Mouse (Mus musculus) hindbrain, embryonic 16.5 days (tissue): ENCODE measurements around the gene Tnip2. TPM values are rescaled to one million over a fixed set of nuclear protein-coding genes. Genes with fewer than 3 reads are reported as not detected.

Source experiments
- ATAC-seq: fragments of 200-750 bp; cut with Nextera tagmentation; 2 replicates; pipeline ENCODE4 v1.8.0; 2017; ENCODE audit warnings: moderate TSS enrichment, moderate library complexity
- H3K27ac ChIP-seq: fragments of 300-500 bp; sonication (generic); 2 replicates; pipeline ENCODE4 v1.5.1; 2014; ENCODE audit warnings: low read depth, mild to moderate bottlenecking, control low read depth, low read length, moderate library complexity
- H3K27me3 ChIP-seq: fragments of 300-500 bp; sonication (generic); replicated peaks from 2 replicates; pipeline ENCODE4 v1.6.1; 2014; ENCODE audit warnings: low read length; ENCODE audit not compliant: control insufficient read depth, insufficient read depth
- H3K36me3 ChIP-seq: fragments of 300-500 bp; sonication (generic); 2 replicates; pipeline ENCODE4 v1.6.1; 2014; ENCODE audit warnings: mild to moderate bottlenecking, low read length, moderate library complexity, mixed read lengths; ENCODE audit not compliant: control insufficient read depth, insufficient read depth
- H3K4me1 ChIP-seq: fragments of 300-500 bp; sonication (generic); 2 replicates; pipeline ENCODE4 v1.6.1; 2014; ENCODE audit warnings: low read depth, low read length; ENCODE audit not compliant: control insufficient read depth, insufficient read depth
- H3K4me2 ChIP-seq: fragments of 300-500 bp; sonication (generic); 2 replicates; pipeline ENCODE4 v1.6.1; 2014; ENCODE audit warnings: mild to moderate bottlenecking, low read length, control low read depth, moderate library complexity
- H3K4me3 ChIP-seq: fragments of 300-500 bp; sonication (generic); 2 replicates; pipeline ENCODE4 v1.5.1; 2014; ENCODE audit warnings: mild to moderate bottlenecking, low read length, control low read depth, moderate library complexity
- H3K9ac ChIP-seq: fragments of 300-500 bp; sonication (generic); 2 replicates; pipeline ENCODE4 v1.6.1; 2014; ENCODE audit warnings: low read depth, mild to moderate bottlenecking, control low read depth, low read length, moderate library complexity
- H3K9me3 ChIP-seq: fragments of 300-500 bp; sonication (generic); 2 replicates; pipeline ENCODE4 v1.6.1; 2014; ENCODE audit warnings: mild to moderate bottlenecking, low read length, moderate library complexity; ENCODE audit not compliant: control insufficient read depth
- WGBS: fragments of 180-500 bp; shearing (Covaris S2); extraction: QIAGEN DNeasy Blood & Tissue Kit; methylation state at CpG from one replicate; pipeline ENCODE4 v1.1.7; 2014; 5-methylcytosine and 5-hydroxymethylcytosine counted together
- polyA plus RNA-seq: library from polyadenylated mRNA; unstranded; fragments of >200 nt; fragmentation: Nextera tagmentation; extraction: Ambion mirVana; gene quantifications from 2 replicates; pipeline ENCODE4 v1.2.1, GENCODE M21; 2015

The Tnip2 gene
- polyA plus RNA-seq, 1 experiment from 2014 or later = 15.1 TPM

DNA sequence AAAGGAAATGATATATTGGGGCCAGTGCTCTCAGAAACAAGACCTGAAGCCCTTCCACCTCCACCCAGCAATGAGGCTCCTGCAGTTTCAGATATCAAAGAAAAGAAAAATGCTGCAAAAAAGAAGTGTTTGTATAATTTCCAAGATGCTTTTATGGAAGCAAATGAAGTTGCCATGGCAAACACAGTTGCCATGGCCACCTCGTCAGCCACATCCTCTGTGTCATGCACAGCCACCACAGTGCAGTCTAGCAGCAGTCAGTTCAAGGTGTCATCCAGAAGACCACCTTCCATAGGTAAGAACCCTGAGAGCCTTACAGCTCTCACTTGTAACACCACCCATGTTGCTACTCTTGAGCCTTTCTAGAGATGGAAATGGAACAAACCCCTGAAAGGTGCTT is 54.8 kb downstream of the Tnip2 start:
- no peak overlapping the region for H3K27ac ChIP-seq
- peaks cover 37% of the 10 kb centered on the region for H3K36me3 ChIP-seq
- H3K4me2 ChIP-seq = no peak overlapping the region
- H3K27me3 ChIP-seq = no peaks in the 10 kb centered on the region
- ATAC-seq = no peak
- H3K4me3 ChIP-seq = no peak overlapping the region
- H3K9ac ChIP-seq = no peak overlapping the region
- WGBS = 70% methylated on average over 1 of the region's 1 CpGs
- H3K9me3 ChIP-seq = no peaks in the 10 kb centered on the region
- no peaks in the 10 kb centered on the region for H3K4me1 ChIP-seq

DNA sequence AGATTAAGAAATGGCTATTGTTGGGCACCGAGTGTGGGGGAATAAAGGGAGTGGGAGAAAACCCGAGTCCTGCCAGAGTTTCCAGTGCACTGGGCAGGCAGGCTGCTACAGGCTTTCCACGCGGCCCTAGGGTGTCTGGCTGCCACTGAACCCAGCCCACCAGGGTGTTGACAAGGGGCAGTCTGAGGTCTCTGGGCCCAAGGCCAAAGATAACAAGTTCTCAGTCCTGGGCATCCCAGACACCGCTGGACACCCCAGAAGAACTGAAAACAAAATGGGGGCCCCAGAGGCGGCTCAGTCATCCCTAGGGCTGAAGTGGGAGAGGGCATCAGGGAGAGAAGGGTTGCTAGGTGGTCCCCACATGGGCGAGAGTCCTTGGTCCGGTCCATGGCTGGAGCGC is 67.6 kb downstream of the Tnip2 start:
- Histone ChIP-seq H3K4me2 (no peak overlapping the region), H3K27me3 (no peaks in the 10 kb centered on the region), H3K4me3 (no peak overlapping the region), H3K27ac (no peak overlapping the region), H3K4me1 (no peaks in the 10 kb centered on the region), H3K36me3 (peaks cover 36% of the 10 kb centered on the region), H3K9ac (no peak overlapping the region), H3K9me3 (no peaks in the 10 kb centered on the region)
- no peak for ATAC-seq
- WGBS = 89% methylated on average over 9 of the region's 9 CpGs

Other genes with a start within 250 kb of the Tnip2 start
- 4.6 and 5.2 TPM in 2 replicates for gene Zfyve28, start 225.5 kb downstream of the Tnip2 start, polyA plus RNA-seq
- gene Cfap99, start 225.4 kb downstream of the Tnip2 start, polyA plus RNA-seq = 0.19 TPM in 1 of 2 replicates, not detected in the other
- 132 and 139 TPM in 2 replicates for gene Rnf4, start 177.7 kb downstream of the Tnip2 start, polyA plus RNA-seq
- gene Fam193a, start 144.1 kb downstream of the Tnip2 start, polyA plus RNA-seq = 13.4 and 14.8 TPM in 2 replicates
- gene Sh3bp2, start 11.8 kb upstream of the Tnip2 start, polyA plus RNA-seq = 17.1 and 25.5 TPM in 2 replicates
- gene Add1, start 59.7 kb upstream of the Tnip2 start, polyA plus RNA-seq = 224 and 241 TPM in 2 replicates
- 106 and 109 TPM in 2 replicates for gene Mfsd10, start 123.2 kb upstream of the Tnip2 start, polyA plus RNA-seq
- 20.4 and 21.2 TPM in 2 replicates for gene Nop14, start 146.2 kb upstream of the Tnip2 start, polyA plus RNA-seq
- gene Grk4, start 146.4 kb upstream of the Tnip2 start, polyA plus RNA-seq = 3.1 and 3.5 TPM in 2 replicates
- 11.9 and 12.1 TPM in 2 replicates for gene Htt, start 247.7 kb upstream of the Tnip2 start, polyA plus RNA-seq